ENCODE assay signal across 8 mouse cellular contexts in the genomic region with DNA sequence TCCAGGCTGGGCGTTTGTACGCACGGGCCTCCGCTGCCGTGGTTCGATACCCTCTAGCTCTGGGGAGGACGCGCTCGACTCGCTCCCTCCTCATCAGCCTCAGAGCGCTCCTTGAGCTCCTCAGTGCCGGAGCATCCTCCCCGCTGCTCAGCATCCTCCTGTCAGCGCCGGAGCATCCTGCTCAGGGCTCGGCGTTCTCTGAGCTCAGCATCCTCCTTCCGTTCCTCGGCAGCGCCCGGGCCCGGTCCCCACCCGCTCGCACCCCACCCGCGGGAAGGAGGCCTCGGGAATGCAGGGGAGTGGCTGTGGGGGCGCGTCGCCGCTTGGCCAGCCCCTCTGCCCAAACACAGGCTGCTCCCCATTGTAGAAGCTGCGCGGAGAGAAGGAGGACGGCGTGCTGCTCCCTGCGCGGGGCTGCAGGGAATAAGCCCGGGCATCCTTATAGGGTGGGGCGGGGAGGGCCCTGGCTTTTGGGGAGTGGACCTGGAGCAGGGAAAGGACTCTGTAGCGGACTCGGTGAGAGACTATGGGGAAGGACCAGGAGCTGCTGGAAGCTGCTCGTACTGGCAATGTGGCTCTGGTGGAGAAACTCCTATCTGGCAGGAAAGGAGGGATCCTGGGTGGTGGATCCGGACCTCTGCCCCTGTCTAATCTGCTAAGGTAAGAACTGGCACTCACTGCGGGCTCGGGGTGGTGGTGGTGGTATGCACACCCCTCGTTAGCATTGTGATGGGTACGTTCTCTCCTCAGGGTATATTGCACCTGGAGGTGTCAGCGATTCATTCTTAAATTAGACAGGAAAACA. TPM values are rescaled to one million over a fixed set of nuclear protein-coding genes. Genes with fewer than 3 reads are reported as not detected.
DNase-seq lines count a peak whose midpoint lies in the region; ATAC-seq lines count a peak whose summit lies in the region.

Anks1b (plus strand) TSS at position 364 of the 805 bp plus-strand sequence.

- H3K4me3 ChIP-seq in heart, embryonic 13.5 days: peak within 1 kb of the TSS; percentile 69
- H3K4me3 ChIP-seq in liver, embryonic 13.5 days (replicated peaks): peak within 1 kb of the TSS; percentile 47
- peak within 1 kb of the TSS; percentile 83 for H3K4me3 ChIP-seq in neural tube, embryonic 15.5 days (replicated peaks)

- no peak for ATAC-seq in heart, embryonic 13.5 days (ENCODE audit: extremely low read depth, insufficient number of reproducible peaks, low FRiP score, low TSS enrichment)
- ATAC-seq in liver, embryonic 13.5 days (ENCODE audit: low read depth): no peak
- peak; percentile 85 for ATAC-seq in neural tube, embryonic 15.5 days (ENCODE audit: low FRiP score)

- no peaks in the 10 kb centered on the region for H3K36me3 ChIP-seq in heart, embryonic 13.5 days
- H3K36me3 ChIP-seq in liver, embryonic 13.5 days: no peaks in the 10 kb centered on the region
- no peaks in the 10 kb centered on the region for H3K36me3 ChIP-seq in neural tube, embryonic 15.5 days

- peak within 1 kb of the TSS; percentile 92 for H3K4me2 ChIP-seq in heart, embryonic 13.5 days
- peak within 1 kb of the TSS; percentile 68 for H3K4me2 ChIP-seq in liver, embryonic 13.5 days
- peak within 1 kb of the TSS; percentile 73 for H3K4me2 ChIP-seq in neural tube, embryonic 15.5 days

- H3K4me1 ChIP-seq in heart, embryonic 13.5 days: peaks cover 18% of the 10 kb centered on the region
- H3K4me1 ChIP-seq in liver, embryonic 13.5 days (replicated peaks): peaks cover 8% of the 10 kb centered on the region; the same call in 1 of the 2 replicates
- peaks cover 23% of the 10 kb centered on the region for H3K4me1 ChIP-seq in neural tube, embryonic 15.5 days

- H3K27me3 ChIP-seq in heart, embryonic 13.5 days (replicated peaks): peaks cover 42% of the 10 kb centered on the region
- peaks cover 41% of the 10 kb centered on the region for H3K27me3 ChIP-seq in liver, embryonic 13.5 days
- H3K27me3 ChIP-seq in neural tube, embryonic 15.5 days (replicated peaks): no peaks in the 10 kb centered on the region

- H3K9ac ChIP-seq in heart, embryonic 13.5 days: peak within 1 kb of the TSS; percentile 71
- no peak within 1 kb of the TSS for H3K9ac ChIP-seq in liver, embryonic 13.5 days
- peak within 1 kb of the TSS; percentile 84 for H3K9ac ChIP-seq in neural tube, embryonic 15.5 days (replicated peaks)

- peak; percentile 21 for DNase-seq in urinary bladder, adult 2 months (ENCODE audit: low spot score)
- no peak for DNase-seq in urinary bladder, postnatal 10 days (ENCODE audit: low spot score)
- DNase-seq in embryo, embryonic 9.5 days (ENCODE audit: extremely low spot score): peak; percentile 69
- DNase-seq in layer of hippocampus, adult 11-12 months (ENCODE audit: low spot score): peak; percentile 58
- DNase-seq in liver, embryonic 13.5 days: no peak
- peak; percentile 9 for DNase-seq in yolk sac, embryonic 10.5 days (ENCODE audit: low spot score)

- whole genome bisulfite sequencing in heart, embryonic 13.5 days: 1% methylated on average over 48 of the region's 48 CpGs
- WGBS in liver, embryonic 13.5 days (ENCODE audit: insufficient replicate concordance): under 1% methylated on average over 48 of the region's 48 CpGs
- under 1% methylated on average over 37 of the region's 48 CpGs for WGBS in neural tube, embryonic 15.5 days

- H3K9me3 ChIP-seq in heart, embryonic 13.5 days: no peaks in the 10 kb centered on the region
- no peaks in the 10 kb centered on the region for H3K9me3 ChIP-seq in liver, embryonic 13.5 days (replicated peaks)
- no peaks in the 10 kb centered on the region for H3K9me3 ChIP-seq in neural tube, embryonic 15.5 days (replicated peaks)

- H3K27ac ChIP-seq in heart, embryonic 13.5 days (replicated peaks): no peak within 1 kb of the TSS
- H3K27ac ChIP-seq in liver, embryonic 13.5 days: no peak within 1 kb of the TSS
- peak within 1 kb of the TSS; percentile 98 for H3K27ac ChIP-seq in neural tube, embryonic 15.5 days (replicated peaks)

RNA-seq across cellular contexts. Expression of gene Anks1b, which starts in this region (rescaled TPM):
- 0.16 and 0.29 TPM in 2 replicates for polyA plus RNA-seq in urinary bladder, adult 2 months (2012; rRNA removed)
- polyA plus RNA-seq in heart, embryonic 13.5 days (2015; fragmentation: Nextera tagmentation; extraction: Ambion mirVana): 0.37 and 0.64 TPM in 2 replicates
- polyA plus RNA-seq in liver, embryonic 13.5 days (2015; fragmentation: Nextera tagmentation; extraction: Ambion mirVana): 0.25 TPM in 1 of 2 replicates, not detected in the other
- polyA plus RNA-seq in neural tube, embryonic 15.5 days (2015; fragmentation: Nextera tagmentation; extraction: Ambion mirVana): 59.0 and 76.0 TPM in 2 replicates

Comparison
In these comparisons a context has a peak if more than half of its experiments do, and no peak if none do; other contexts are left out.
1. RNA of gene Anks1b (polyA plus RNA-seq): 59.0 to 76.0 TPM in neural tube, embryonic 15.5 days; 0.37 to 0.64 TPM in heart, embryonic 13.5 days, 0.16 to 0.29 TPM in urinary bladder, adult 2 months and 0.25 TPM in liver, embryonic 13.5 days; every median in the first group is over 10 times any median in the second.
2. Peak in DNase-seq in urinary bladder, adult 2 months; RNA of the gene not detected or under 1 TPM.
3. DNase-seq: peak in embryo, embryonic 9.5 days (single experiment), layer of hippocampus, adult 11-12 months (single experiment) and yolk sac, embryonic 10.5 days (single experiment); none in urinary bladder, postnatal 10 days (single experiment) and liver, embryonic 13.5 days (single experiment).
4. Peak in every context shown above with its lines, with median percentiles within 50 percentile points of each other: H3K4me2 ChIP-seq and H3K4me3 ChIP-seq.